Mouse (Mus musculus) testis, adult 2 months (tissue): ENCODE measurements around the gene Klhl32. TPM values are rescaled to one million over a fixed set of nuclear protein-coding genes. Genes with fewer than 3 reads are reported as not detected.

Source experiments
- H3K27ac ChIP-seq: fragments of 200-500 bp; 2 replicates; pipeline ENCODE4 v1.5.1; 2012; ENCODE audit warnings: low read depth, low read length; ENCODE audit not compliant: control insufficient read depth, insufficient read depth
- H3K27me3 ChIP-seq: fragments of 200-500 bp; 2 replicates; pipeline ENCODE4 v1.6.1; 2012; ENCODE audit warnings: mild to moderate bottlenecking, low read length, moderate library complexity; ENCODE audit not compliant: control insufficient read depth, insufficient read depth
- H3K36me3 ChIP-seq: fragments of 200-500 bp; 2 replicates; pipeline ENCODE4 v1.6.1; 2012; ENCODE audit warnings: mild to moderate bottlenecking, low read length; ENCODE audit not compliant: control insufficient read depth, insufficient read depth
- H3K4me1 ChIP-seq: fragments of 200-500 bp; 2 replicates; pipeline ENCODE4 v1.6.1; 2012; ENCODE audit warnings: low read length; ENCODE audit not compliant: control insufficient read depth, insufficient read depth
- H3K4me3 ChIP-seq: fragments of 200-500 bp; 2 replicates; pipeline ENCODE4 v1.5.1; 2012; ENCODE audit warnings: low read depth, mild to moderate bottlenecking, low read length, moderate library complexity, mixed read lengths; ENCODE audit not compliant: control insufficient read depth
- CTCF ChIP-seq: fragments of 200-500 bp; IDR thresholded peaks from 2 replicates; pipeline ENCODE4 v1.5.1; 2012; ENCODE audit warnings: low read depth, mild to moderate bottlenecking, inconsistent platforms, low read length, moderate library complexity; ENCODE audit not compliant: control insufficient read depth, insufficient read depth, insufficient replicate concordance
- POLR2A ChIP-seq: fragments of 200-500 bp; IDR thresholded peaks from 2 replicates; pipeline ENCODE4 v1.6.1; 2012; ENCODE audit warnings: low read depth, mild to moderate bottlenecking, inconsistent platforms, low read length, moderate library complexity; ENCODE audit not compliant: control insufficient read depth
- polyA plus RNA-seq: library from polyadenylated mRNA; depleted of rRNA; stranded (reverse); fragments of >200 nt; gene quantifications from 2 replicates; pipeline ENCODE4 v1.2.3, GENCODE M21; 2012

The Klhl32 gene
- polyA plus RNA-seq, 1 experiment, result 2.4 TPM

GRCm38 (mm10) chr4:24801343-24801742 lies 49.6 kb downstream of the Klhl32 start:
- TF ChIP-seq POLR2A (no peak), CTCF (no peak)
- Histone ChIP-seq H3K4me1 (no peaks in the 10 kb centered on the region), H3K27me3 (no peaks in the 10 kb centered on the region), H3K27ac (no peak overlapping the region), H3K36me3 (no peaks in the 10 kb centered on the region), H3K4me3 (no peak overlapping the region)

- H3K4me1 ChIP-seq, result no peaks in the 10 kb centered on the region
- H3K4me3 ChIP-seq, result no peak overlapping the region
- TF ChIP-seq CTCF (no peak), POLR2A (no peak)
- no peak overlapping the region for H3K27ac ChIP-seq
- H3K36me3 ChIP-seq, result no peaks in the 10 kb centered on the region
- H3K27me3 ChIP-seq, result no peaks in the 10 kb centered on the region
These were observed 50.5 kb downstream of the Klhl32 start for GRCm38 (mm10) chr4:24800345-24800936.

GRCm38 (mm10) chr4:24799037-24799436 lies 51.9 kb downstream of the Klhl32 start:
- Histone ChIP-seq H3K36me3 (no peaks in the 10 kb centered on the region), H3K4me3 (no peak overlapping the region), H3K27me3 (no peaks in the 10 kb centered on the region), H3K27ac (no peak overlapping the region), H3K4me1 (no peaks in the 10 kb centered on the region)
- TF ChIP-seq CTCF (no peak), POLR2A (no peak)

- Histone ChIP-seq H3K4me1 (no peaks in the 10 kb centered on the region), H3K4me3 (no peak overlapping the region), H3K27me3 (no peaks in the 10 kb centered on the region), H3K36me3 (no peaks in the 10 kb centered on the region), H3K27ac (no peak overlapping the region)
- no peak for TF ChIP-seq POLR2A
- no peak for TF ChIP-seq CTCF
These were observed 53.1 kb downstream of the Klhl32 start for GRCm38 (mm10) chr4:24797868-24798267.

- Histone ChIP-seq H3K27ac (no peak overlapping the region), H3K4me1 (peaks cover 4% of the 10 kb centered on the region), H3K4me3 (no peak overlapping the region), H3K36me3 (no peaks in the 10 kb centered on the region), H3K27me3 (no peaks in the 10 kb centered on the region)
- TF ChIP-seq CTCF (no peak), POLR2A (no peak)
These were observed 53.6 kb downstream of the Klhl32 start for GRCm38 (mm10) chr4:24797280-24797679.

GRCm38 (mm10) chr4:24796229-24796628 lies 54.7 kb downstream of the Klhl32 start:
- Histone ChIP-seq H3K4me1 (peaks cover 5% of the 10 kb centered on the region), H3K36me3 (no peaks in the 10 kb centered on the region), H3K27me3 (no peaks in the 10 kb centered on the region), H3K4me3 (no peak overlapping the region), H3K27ac (no peak overlapping the region)
- TF ChIP-seq CTCF (no peak), POLR2A (no peak)

GRCm38 (mm10) chr4:24795180-24795579 lies 55.7 kb downstream of the Klhl32 start:
- Histone ChIP-seq H3K4me3 (no peak overlapping the region), H3K27me3 (no peaks in the 10 kb centered on the region), H3K27ac (no peak overlapping the region), H3K36me3 (no peaks in the 10 kb centered on the region), H3K4me1 (peaks cover 5% of the 10 kb centered on the region)
- TF ChIP-seq CTCF (no peak), POLR2A (no peak)

- H3K27ac ChIP-seq, result no peak overlapping the region
- no peak for TF ChIP-seq POLR2A
- TF ChIP-seq CTCF, result no peak
- H3K4me3 ChIP-seq, result no peak overlapping the region
- H3K36me3 ChIP-seq, result no peaks in the 10 kb centered on the region
- H3K4me1 ChIP-seq, result peaks cover 5% of the 10 kb centered on the region
- no peaks in the 10 kb centered on the region for H3K27me3 ChIP-seq
These were observed 57.1 kb downstream of the Klhl32 start for GRCm38 (mm10) chr4:24793726-24794345.
